Mouse (Mus musculus) thymus, adult 2 months (tissue): ENCODE results near the gene Tulp1. TPM values are rescaled to one million over a fixed set of nuclear protein-coding genes. Genes with fewer than 3 reads are reported as not detected.

Experiments used
- DNase-seq: peaks from one replicate; pipeline ENCODE4 v3.0.0; 2021
- H3K27ac ChIP-seq: fragments of 200-500 bp; 2 replicates; pipeline ENCODE4 v1.5.1; 2012; ENCODE audit warnings: low read length, control low read depth; ENCODE audit not compliant: control insufficient read depth, insufficient read depth
- H3K27me3 ChIP-seq: fragments of 200-500 bp; 2 replicates; pipeline ENCODE4 v1.6.1; 2012; ENCODE audit warnings: mild to moderate bottlenecking, low read length, moderate library complexity, mixed read lengths; ENCODE audit not compliant: control insufficient read depth, insufficient read depth
- H3K36me3 ChIP-seq: fragments of 200-500 bp; 2 replicates; pipeline ENCODE4 v1.6.1; 2012; ENCODE audit warnings: mild to moderate bottlenecking, low read length, moderate library complexity; ENCODE audit not compliant: control insufficient read depth, insufficient read depth
- H3K4me1 ChIP-seq: fragments of 200-500 bp; replicated peaks from 2 replicates; pipeline ENCODE4 v1.6.1; 2012; ENCODE audit warnings: low read length; ENCODE audit not compliant: control insufficient read depth, insufficient read depth
- H3K4me3 ChIP-seq: fragments of 200-500 bp; 2 replicates; pipeline ENCODE4 v1.5.1; 2012; ENCODE audit warnings: mild to moderate bottlenecking, low read length, control low read depth, moderate library complexity; ENCODE audit not compliant: control insufficient read depth, insufficient read depth
- CTCF ChIP-seq: fragments of 200-500 bp; IDR thresholded peaks from 2 replicates; pipeline ENCODE4 v1.5.1; 2012; ENCODE audit warnings: mild to moderate bottlenecking, control low read depth, low read length, moderate library complexity, borderline replicate concordance; ENCODE audit not compliant: control insufficient read depth, poor library complexity, insufficient read depth; ENCODE audit errors: extremely low read depth
- POLR2A ChIP-seq: fragments of 200-500 bp; IDR thresholded peaks from 2 replicates; pipeline ENCODE4 v1.6.1; 2012; ENCODE audit warnings: mild to moderate bottlenecking, low read length, control low read depth, moderate library complexity; ENCODE audit not compliant: control insufficient read depth, poor library complexity, insufficient read depth; ENCODE audit errors: extremely low read depth
- WGBS: fragments of 180-500 bp; shearing (Covaris S2); methylation state at CpG from one replicate; pipeline ENCODE4 v1.1.7; 2018; 5-methylcytosine and 5-hydroxymethylcytosine counted together
- polyA plus RNA-seq: library from polyadenylated mRNA; depleted of rRNA; stranded (reverse); fragments of >200 nt; gene quantifications from 2 replicates; pipeline ENCODE4 v1.2.3, GENCODE M21; 2012

The Tulp1 gene
- polyA plus RNA-seq, 1 experiment, result 0.35 TPM

- no peak for DNase-seq
- no peak overlapping the region for H3K27ac ChIP-seq
- H3K4me3 ChIP-seq, result no peak overlapping the region
- TF ChIP-seq CTCF (no peak), POLR2A (no peak)
- peaks cover 21% of the 10 kb centered on the region for H3K36me3 ChIP-seq
- WGBS, result 63% methylated on average over 2 of the region's 2 CpGs
- H3K4me1 ChIP-seq, result peaks cover 25% of the 10 kb centered on the region
- no peaks in the 10 kb centered on the region for H3K27me3 ChIP-seq
Observed at GRCm38 (mm10) chr17:28330232-28330546, 34.8 kb downstream of the Tulp1 start.

GRCm38 (mm10) chr17:28329503-28330231, 35.4 kb downstream of the Tulp1 start:
- Histone ChIP-seq H3K4me1 (peaks cover 25% of the 10 kb centered on the region), H3K36me3 (peaks cover 21% of the 10 kb centered on the region), H3K27me3 (no peaks in the 10 kb centered on the region), H3K4me3 (peak overlapping the region; percentile 77), H3K27ac (peak overlapping the region; percentile 30)
- WGBS, result 23% methylated on average over 4 of the region's 4 CpGs
- TF ChIP-seq POLR2A (no peak), CTCF (no peak)
- DNase-seq, result no peak

GRCm38 (mm10) chr17:28328946-28329345, 36.1 kb downstream of the Tulp1 start:
- Histone ChIP-seq H3K27ac (peak overlapping the region; percentile 64), H3K27me3 (no peaks in the 10 kb centered on the region), H3K4me3 (peak overlapping the region; percentile 77), H3K36me3 (peaks cover 21% of the 10 kb centered on the region), H3K4me1 (peaks cover 25% of the 10 kb centered on the region)
- no peak for DNase-seq
- under 1% methylated on average over 25 of the region's 25 CpGs for WGBS
- TF ChIP-seq CTCF (peak; percentile 31; the same call in 1 of the 2 replicates), POLR2A (no peak)

- peak; percentile 97 for DNase-seq
- Histone ChIP-seq H3K27me3 (no peaks in the 10 kb centered on the region), H3K4me3 (peak within 1 kb of the TSS; percentile 77), H3K4me1 (peaks cover 25% of the 10 kb centered on the region), H3K27ac (peak within 1 kb of the TSS; percentile 64), H3K36me3 (peaks cover 21% of the 10 kb centered on the region)
- peak; percentile 91 for TF ChIP-seq POLR2A
- peak; percentile 91 for TF ChIP-seq CTCF
- WGBS, result under 1% methylated on average over 67 of the region's 67 CpGs
Observed at GRCm38 (mm10) chr17:28328366-28328928, 36.6 kb downstream of the Tulp1 start, which contains the start of gene Rpl10a. Gene Rpl10a (plus strand): TSS chr17:28328471.

GRCm38 (mm10) chr17:28327673-28328325, 37.2 kb downstream of the Tulp1 start:
- no peak for DNase-seq
- WGBS, result 50% methylated on average over 22 of the region's 22 CpGs
- no peak overlapping the region for H3K27ac ChIP-seq

GRCm38 (mm10) chr17:28326951-28327350, 38.1 kb downstream of the Tulp1 start:
- H3K4me3 ChIP-seq, result no peak overlapping the region
- H3K4me1 ChIP-seq, result peaks cover 19% of the 10 kb centered on the region
- 93% methylated on average over 3 of the region's 3 CpGs for WGBS
- H3K27ac ChIP-seq, result no peak overlapping the region
- peaks cover 21% of the 10 kb centered on the region for H3K36me3 ChIP-seq
- DNase-seq, result no peak
- H3K27me3 ChIP-seq, result no peaks in the 10 kb centered on the region
- TF ChIP-seq CTCF (no peak), POLR2A (no peak)

More at GRCm38 (mm10) chr17:28327673-28328325, 37.2 kb downstream of the Tulp1 start:
- peaks cover 25% of the 10 kb centered on the region for H3K4me1 ChIP-seq
- H3K4me3 ChIP-seq, result peak overlapping the region; percentile 21
- TF ChIP-seq POLR2A, result no peak
- TF ChIP-seq CTCF, result no peak
- H3K36me3 ChIP-seq, result peaks cover 21% of the 10 kb centered on the region
- no peaks in the 10 kb centered on the region for H3K27me3 ChIP-seq
